Mouse (Mus musculus) liver, embryonic 13.5 days (tissue): ENCODE results near the gene Zkscan17. TPM values are rescaled to one million over a fixed set of nuclear protein-coding genes. Genes with fewer than 3 reads are reported as not detected.

Experiments used
- ATAC-seq: fragments of 200-750 bp; cut with Nextera tagmentation; 2 replicates; pipeline ENCODE4 v1.8.0; 2017; ENCODE audit warnings: low read depth, mild to moderate bottlenecking, moderate number of reproducible peaks, moderate library complexity
- DNase-seq: peaks from one replicate; pipeline ENCODE4 v3.0.0; 2022
- H3K27ac ChIP-seq: fragments of 300-500 bp; sonication (generic); 2 replicates; pipeline ENCODE4 v1.5.1; 2015; ENCODE audit warnings: moderate library complexity, mild to moderate bottlenecking, inconsistent platforms
- H3K27me3 ChIP-seq: fragments of 300-500 bp; sonication (generic); 2 replicates; pipeline ENCODE4 v1.6.1; 2015; ENCODE audit warnings: mild to moderate bottlenecking, inconsistent platforms
- H3K36me3 ChIP-seq: fragments of 300-500 bp; sonication (generic); 2 replicates; pipeline ENCODE4 v1.6.1; 2015; ENCODE audit warnings: mild to moderate bottlenecking, inconsistent platforms
- H3K4me1 ChIP-seq: fragments of 300-500 bp; sonication (generic); replicated peaks from 2 replicates; pipeline ENCODE4 v1.6.1; 2015; ENCODE audit warnings: inconsistent platforms
- H3K4me2 ChIP-seq: fragments of 300-500 bp; sonication (generic); 2 replicates; pipeline ENCODE4 v1.6.1; 2015; ENCODE audit warnings: inconsistent platforms, mild to moderate bottlenecking, moderate library complexity
- H3K4me3 ChIP-seq: fragments of 300-500 bp; sonication (generic); replicated peaks from 2 replicates; pipeline ENCODE4 v1.5.1; 2015; ENCODE audit warnings: mild to moderate bottlenecking, inconsistent platforms
- H3K9ac ChIP-seq: fragments of 300-500 bp; sonication (generic); 2 replicates; pipeline ENCODE4 v1.6.1; 2015; ENCODE audit warnings: mild to moderate bottlenecking, inconsistent platforms
- H3K9me3 ChIP-seq: fragments of 300-500 bp; sonication (generic); replicated peaks from 2 replicates; pipeline ENCODE4 v1.6.1; 2016; ENCODE audit warnings: inconsistent platforms
- WGBS: fragments of 180-500 bp; shearing (Covaris S2); methylation state at CpG from one replicate; pipeline ENCODE4 v1.1.7; 2015; ENCODE audit not compliant: insufficient replicate concordance; 5-methylcytosine and 5-hydroxymethylcytosine counted together
- polyA plus RNA-seq: library from polyadenylated mRNA; unstranded; fragments of >200 nt; fragmentation: Nextera tagmentation; extraction: Ambion mirVana; gene quantifications from 2 replicates; pipeline ENCODE4 v1.2.1, GENCODE M21; 2015

Zkscan17 gene
- polyA plus RNA-seq, 1 experiment from 2014 or later: 4.6 TPM

DNA sequence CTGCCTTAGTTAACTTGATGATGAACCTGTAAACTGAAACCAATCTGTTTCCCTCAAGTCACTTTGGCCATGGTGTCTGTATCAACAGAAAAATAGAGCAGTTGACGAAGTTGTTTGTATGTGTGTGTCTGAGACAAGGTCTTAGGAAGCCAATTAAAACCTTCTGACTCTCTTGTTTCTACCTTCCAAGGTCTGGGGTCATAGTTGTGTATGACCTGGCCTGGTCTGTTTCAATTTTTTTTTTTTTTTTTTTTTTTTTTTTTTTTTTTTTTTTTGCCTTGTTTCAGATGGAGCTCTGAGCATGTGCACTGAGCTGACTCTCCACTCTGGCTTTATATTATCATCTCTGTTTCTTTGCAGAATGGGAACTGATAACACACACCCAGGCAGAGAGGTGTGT, 9.1 kb downstream of the Zkscan17 start:
- Histone ChIP-seq H3K9ac (no peak overlapping the region), H3K27me3 (no peaks in the 10 kb centered on the region), H3K4me3 (no peak overlapping the region), H3K4me2 (no peak overlapping the region), H3K36me3 (no peaks in the 10 kb centered on the region), H3K27ac (no peak overlapping the region), H3K4me1 (no peaks in the 10 kb centered on the region; the same call in 1 of the 2 replicates), H3K9me3 (no peaks in the 10 kb centered on the region)
- DNase-seq (no peak), ATAC-seq (no peak)
- 65% methylated on average over 1 of the region's 1 CpGs for WGBS

DNA sequence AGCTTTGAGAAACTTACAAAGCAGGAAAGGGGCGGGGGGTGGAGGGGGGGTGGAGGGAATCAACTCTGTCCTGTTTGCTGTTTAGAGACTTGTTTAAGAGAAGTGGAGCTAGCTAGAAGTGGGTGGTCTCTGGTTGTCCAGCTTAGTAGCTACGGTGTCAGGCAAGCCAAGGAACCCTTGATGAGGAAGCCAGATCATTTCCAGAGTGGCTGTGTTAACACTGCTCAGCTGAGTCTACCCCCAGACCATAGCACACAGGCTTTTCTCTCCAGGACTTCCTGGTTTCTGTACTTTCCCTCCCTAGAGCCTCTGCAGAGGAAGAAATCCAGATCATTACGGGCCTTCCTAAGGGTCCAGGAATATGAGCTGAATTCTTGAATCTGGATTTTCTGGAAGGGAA, 11.8 kb downstream of the Zkscan17 start:
- Histone ChIP-seq H3K9me3 (no peaks in the 10 kb centered on the region), H3K27me3 (no peaks in the 10 kb centered on the region), H3K4me3 (no peak overlapping the region), H3K4me2 (no peak overlapping the region), H3K9ac (no peak overlapping the region), H3K27ac (no peak overlapping the region), H3K4me1 (no peaks in the 10 kb centered on the region), H3K36me3 (no peaks in the 10 kb centered on the region)
- WGBS: 40% methylated on average over 3 of the region's 3 CpGs
- DNase-seq (no peak), ATAC-seq (no peak)

DNA sequence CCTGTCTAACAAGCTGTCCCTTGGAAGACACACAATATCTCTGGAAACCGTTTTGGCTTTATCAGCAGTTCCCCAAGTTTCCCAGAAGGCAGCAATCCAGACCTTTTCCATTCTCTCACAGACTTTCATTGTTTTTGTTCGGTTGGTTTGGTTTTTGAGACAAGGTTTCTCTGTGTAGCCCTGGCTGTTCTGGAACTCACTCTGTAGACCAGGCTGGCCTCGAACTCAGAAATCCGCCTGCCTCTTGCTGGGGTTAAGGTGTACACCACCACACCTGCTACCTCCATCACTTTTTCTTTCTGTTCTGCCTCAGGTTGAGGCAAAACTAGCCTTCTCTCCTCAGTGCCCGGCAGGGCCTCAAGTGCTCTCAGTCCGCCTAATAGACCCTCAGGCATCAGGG, 12.2 kb downstream of the Zkscan17 start:
- Histone ChIP-seq H3K27ac (no peak overlapping the region), H3K4me2 (no peak overlapping the region), H3K9me3 (no peaks in the 10 kb centered on the region), H3K27me3 (no peaks in the 10 kb centered on the region), H3K9ac (no peak overlapping the region), H3K4me3 (no peak overlapping the region), H3K36me3 (no peaks in the 10 kb centered on the region), H3K4me1 (no peaks in the 10 kb centered on the region)
- WGBS: 47% methylated on average over 6 of the region's 6 CpGs
- ATAC-seq (no peak), DNase-seq (no peak)

DNA sequence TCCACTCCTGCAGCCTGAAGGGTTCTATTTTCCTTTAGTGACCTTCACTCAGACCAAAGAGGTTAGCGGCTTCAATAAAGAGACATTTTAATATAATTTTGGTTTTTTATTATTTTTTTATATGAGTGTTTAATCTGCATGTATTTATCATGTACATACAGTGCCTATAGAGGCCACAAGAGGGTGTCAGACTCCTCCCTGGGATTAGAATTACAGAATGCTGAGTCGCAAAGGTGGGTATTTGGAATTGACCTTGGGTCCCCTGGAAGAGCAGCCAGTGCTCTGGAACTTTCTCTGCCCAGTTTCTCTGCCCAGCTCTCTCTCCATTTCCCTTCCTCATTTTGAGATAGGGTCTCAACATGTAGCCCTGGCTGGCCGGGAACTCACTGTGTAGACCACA, 13.0 kb downstream of the Zkscan17 start:
- Histone ChIP-seq H3K9me3 (no peaks in the 10 kb centered on the region), H3K27ac (no peak overlapping the region), H3K27me3 (no peaks in the 10 kb centered on the region), H3K4me1 (no peaks in the 10 kb centered on the region), H3K36me3 (no peaks in the 10 kb centered on the region), H3K9ac (no peak overlapping the region), H3K4me2 (no peak overlapping the region), H3K4me3 (no peak overlapping the region)
- no peak for ATAC-seq
- 64% methylated on average over 3 of the region's 3 CpGs for WGBS
- DNase-seq: no peak

DNA sequence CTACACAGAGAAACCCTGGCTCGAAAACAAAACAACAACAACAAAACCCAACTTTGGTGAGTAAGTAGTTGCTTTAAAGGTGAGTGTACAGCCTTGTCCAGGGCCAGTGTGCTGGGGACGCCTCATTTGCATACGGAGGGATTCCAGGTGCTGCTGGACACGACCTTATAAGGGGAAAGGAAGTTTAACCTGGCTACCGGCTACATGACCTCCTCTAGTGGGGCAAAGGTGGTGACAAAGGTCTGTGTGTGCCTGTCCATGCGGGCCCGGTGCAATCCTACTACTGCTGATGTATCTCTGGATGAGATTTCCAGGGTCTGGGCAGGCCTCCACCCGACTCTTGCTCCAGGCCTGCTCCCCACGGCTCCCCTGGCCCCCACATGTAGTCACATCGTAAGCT, 13.8 kb downstream of the Zkscan17 start:
- no peaks in the 10 kb centered on the region for H3K4me1 ChIP-seq
- 72% methylated on average over 10 of the region's 10 CpGs for WGBS
- no peak overlapping the region for H3K9ac ChIP-seq
- H3K27ac ChIP-seq: no peak overlapping the region
- no peaks in the 10 kb centered on the region for H3K36me3 ChIP-seq
- H3K9me3 ChIP-seq: no peaks in the 10 kb centered on the region
- no peak overlapping the region for H3K4me2 ChIP-seq
- no peak overlapping the region for H3K4me3 ChIP-seq
- H3K27me3 ChIP-seq: no peaks in the 10 kb centered on the region
- DNase-seq (no peak), ATAC-seq (no peak)

DNA sequence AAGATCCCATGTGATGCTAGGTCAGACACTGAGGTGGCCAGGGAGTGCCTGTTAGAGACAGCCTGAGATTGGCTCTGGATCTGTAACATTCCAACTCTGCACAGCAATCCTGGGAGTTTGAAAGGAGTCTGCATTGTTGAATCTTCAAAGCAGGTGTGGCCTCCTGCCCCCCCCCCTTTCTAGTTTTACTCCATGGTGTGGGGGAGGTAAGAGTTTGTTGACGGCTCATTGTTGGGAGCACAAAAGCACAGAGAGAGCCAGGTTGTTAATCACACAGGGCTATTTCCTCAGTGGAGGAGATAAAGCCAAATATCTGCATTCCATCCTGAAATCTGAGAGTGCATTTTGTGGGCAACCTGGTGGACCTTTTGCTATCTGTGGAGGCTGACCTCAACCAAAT, 15.0 kb downstream of the Zkscan17 start:
- no peak for ATAC-seq
- 69% methylated on average over 1 of the region's 1 CpGs for WGBS
- Histone ChIP-seq H3K4me1 (peaks cover 7% of the 10 kb centered on the region; the same call in 1 of the 2 replicates), H3K4me2 (no peak overlapping the region), H3K27me3 (peaks cover 9% of the 10 kb centered on the region), H3K36me3 (no peaks in the 10 kb centered on the region), H3K27ac (no peak overlapping the region), H3K9me3 (no peaks in the 10 kb centered on the region), H3K9ac (no peak overlapping the region), H3K4me3 (no peak overlapping the region)
- no peak for DNase-seq

DNA sequence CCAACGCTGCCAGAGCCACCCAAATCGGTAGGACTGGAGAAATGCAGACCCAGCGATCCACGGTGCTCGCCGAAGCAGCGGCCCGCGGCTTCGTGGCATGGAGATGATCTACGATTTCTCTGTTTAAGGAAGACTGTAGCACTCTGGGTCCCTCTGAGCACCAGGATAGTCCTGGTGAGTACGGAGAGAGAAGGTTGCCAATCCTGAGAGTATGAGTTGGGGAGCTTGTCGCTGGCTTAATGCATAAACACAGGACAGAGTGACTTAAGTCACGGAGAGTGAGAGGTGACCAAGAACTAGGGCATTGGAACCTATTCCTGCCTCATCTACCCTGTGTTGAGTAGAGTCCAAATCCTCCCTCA, 19.9 kb downstream of the Zkscan17 start:
- WGBS: 7% methylated on average over 14 of the region's 14 CpGs
- peaks cover 20% of the 10 kb centered on the region for H3K27me3 ChIP-seq
- ATAC-seq (no peak), DNase-seq (no peak)
- peaks cover 27% of the 10 kb centered on the region for H3K36me3 ChIP-seq
- peak overlapping the region; percentile 45; the same call in 1 of the 2 replicates for H3K27ac ChIP-seq
- no peaks in the 10 kb centered on the region for H3K9me3 ChIP-seq
- peaks cover 21% of the 10 kb centered on the region for H3K4me1 ChIP-seq
- peak overlapping the region; percentile 68 for H3K4me3 ChIP-seq
- peak overlapping the region; percentile 78 for H3K9ac ChIP-seq
- H3K4me2 ChIP-seq: peak overlapping the region; percentile 86

DNA sequence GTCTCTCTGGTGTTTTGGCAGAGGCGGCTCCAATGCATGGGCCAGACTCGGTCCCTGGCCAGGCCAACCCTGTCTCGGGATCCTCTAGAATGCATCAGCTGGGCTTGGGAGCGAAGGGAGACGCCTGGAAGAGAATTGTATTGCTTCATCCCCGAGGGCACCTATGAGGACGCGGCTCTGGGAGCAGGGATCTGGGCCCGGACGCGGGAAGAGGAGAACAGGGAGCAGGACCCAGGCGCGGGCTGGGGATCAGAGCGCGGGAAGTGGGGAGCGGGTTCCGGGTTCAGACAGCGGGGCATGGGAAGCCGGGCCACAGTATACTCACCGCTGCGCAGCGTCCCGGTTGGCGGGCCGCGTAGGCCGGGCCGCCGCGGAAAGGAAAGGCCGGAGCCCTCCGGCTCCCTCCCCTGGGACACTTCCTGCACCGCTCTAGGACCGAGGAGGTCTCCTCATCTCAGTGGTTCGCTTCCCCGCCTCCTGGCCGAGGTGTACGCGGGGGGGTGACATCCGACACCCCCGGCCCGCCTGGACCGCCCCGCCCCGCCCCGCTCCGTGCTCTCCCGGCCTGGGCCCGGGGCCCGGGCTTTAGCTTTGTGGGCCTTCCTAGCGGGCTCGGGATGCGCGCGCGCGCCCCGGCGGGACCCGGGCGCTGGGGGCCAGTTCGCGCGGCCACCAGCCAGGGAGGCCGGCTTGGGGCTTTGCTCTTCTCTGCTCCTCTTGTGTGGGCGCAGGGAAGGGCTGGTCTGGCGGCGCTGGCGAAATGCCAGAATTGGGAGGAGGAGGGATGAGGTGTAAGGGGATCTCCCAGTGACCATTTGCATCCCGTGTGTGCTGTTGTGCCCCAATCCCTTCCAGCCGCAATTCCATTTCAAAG, 20.5 kb downstream of the Zkscan17 start:
- peak overlapping the region; percentile 86 for H3K4me2 ChIP-seq
- under 1% methylated on average over 67 of the region's 71 CpGs for WGBS
- peaks cover 33% of the 10 kb centered on the region for H3K36me3 ChIP-seq
- H3K4me1 ChIP-seq: peaks cover 21% of the 10 kb centered on the region
- peak overlapping the region; percentile 78 for H3K9ac ChIP-seq
- ATAC-seq: peak; percentile 84
- H3K27me3 ChIP-seq: peaks cover 20% of the 10 kb centered on the region
- H3K27ac ChIP-seq: peak overlapping the region; percentile 59
- DNase-seq: peak; percentile 60
- peak overlapping the region; percentile 68 for H3K4me3 ChIP-seq
- no peaks in the 10 kb centered on the region for H3K9me3 ChIP-seq

DNA sequence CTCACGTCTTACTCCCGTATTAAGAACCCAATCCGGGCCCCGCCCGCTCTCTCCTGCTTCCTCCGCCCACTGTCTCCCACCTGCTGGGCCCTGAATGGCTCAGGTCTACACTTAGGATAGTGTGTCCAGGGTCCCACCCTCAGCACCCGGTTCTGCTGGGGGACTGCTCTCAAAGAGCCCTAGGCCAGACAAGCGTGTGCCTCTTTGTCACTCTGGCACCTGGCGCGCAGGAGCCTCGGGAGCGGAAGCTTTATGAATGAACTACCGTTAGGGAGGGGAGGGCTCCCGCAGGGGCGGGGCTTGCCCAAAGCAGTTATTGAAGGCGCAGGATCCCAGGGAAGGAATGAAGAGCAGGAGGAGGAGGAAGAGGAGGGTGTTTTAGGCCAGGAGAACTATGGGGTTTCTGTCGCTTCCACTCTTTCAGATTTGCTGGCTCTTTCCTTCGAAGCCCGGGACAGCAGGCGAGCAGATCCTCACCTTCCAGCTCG, 21.2 kb downstream of the Zkscan17 start:
- peaks cover 21% of the 10 kb centered on the region for H3K4me1 ChIP-seq
- H3K27me3 ChIP-seq: peaks cover 20% of the 10 kb centered on the region
- no peaks in the 10 kb centered on the region for H3K9me3 ChIP-seq
- WGBS: under 1% methylated on average over 21 of the region's 21 CpGs
- peak overlapping the region; percentile 86 for H3K4me2 ChIP-seq
- peak overlapping the region; percentile 78 for H3K9ac ChIP-seq
- ATAC-seq (peak; percentile 58), DNase-seq (peak; percentile 57)
- H3K36me3 ChIP-seq: peaks cover 39% of the 10 kb centered on the region
- peak overlapping the region; percentile 68 for H3K4me3 ChIP-seq
- H3K27ac ChIP-seq: peak overlapping the region; percentile 59

DNA sequence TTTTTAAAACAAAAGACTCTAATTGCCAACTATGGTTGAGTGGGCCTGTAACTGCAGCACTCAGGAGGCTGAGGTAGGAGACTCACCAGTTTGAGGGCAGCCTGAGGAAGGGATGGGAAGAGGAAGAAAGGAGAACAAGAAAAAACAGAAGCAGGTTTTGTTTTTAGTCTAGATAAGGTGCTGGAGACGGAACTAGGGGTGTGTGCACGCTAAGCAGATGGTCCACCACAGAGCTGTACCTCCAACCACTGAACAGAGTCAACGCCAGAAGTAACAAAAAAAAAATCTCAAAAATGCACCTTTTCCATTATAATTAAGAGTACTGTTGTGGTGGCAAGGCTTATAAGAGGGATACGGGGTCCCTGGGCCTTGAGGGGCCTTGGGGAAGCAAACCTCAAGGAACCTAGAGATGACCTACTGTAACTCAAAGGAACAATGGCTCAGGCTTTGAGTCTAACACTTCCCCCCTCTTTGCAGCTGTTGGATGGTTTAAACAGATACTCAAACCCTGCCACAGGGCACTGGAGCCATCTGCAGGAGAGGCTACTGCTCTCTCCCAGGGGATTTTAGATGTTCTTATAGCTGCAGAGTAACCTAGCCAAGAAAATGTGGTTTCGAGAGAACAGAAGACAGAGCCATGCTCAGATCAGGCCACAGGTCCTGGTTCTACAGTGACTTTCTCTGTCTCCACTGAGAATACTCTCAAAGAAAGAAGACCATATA, 24.4 kb downstream of the Zkscan17 start:
- Histone ChIP-seq H3K27ac (no peak overlapping the region), H3K9me3 (no peaks in the 10 kb centered on the region; the same call in 1 of the 2 replicates), H3K36me3 (peaks cover 71% of the 10 kb centered on the region), H3K4me1 (peaks cover 19% of the 10 kb centered on the region), H3K27me3 (peaks cover 17% of the 10 kb centered on the region), H3K4me2 (no peak overlapping the region), H3K4me3 (no peak overlapping the region), H3K9ac (no peak overlapping the region)
- 48% methylated on average over 5 of the region's 5 CpGs for WGBS
- no peak for ATAC-seq
- no peak for DNase-seq

DNA sequence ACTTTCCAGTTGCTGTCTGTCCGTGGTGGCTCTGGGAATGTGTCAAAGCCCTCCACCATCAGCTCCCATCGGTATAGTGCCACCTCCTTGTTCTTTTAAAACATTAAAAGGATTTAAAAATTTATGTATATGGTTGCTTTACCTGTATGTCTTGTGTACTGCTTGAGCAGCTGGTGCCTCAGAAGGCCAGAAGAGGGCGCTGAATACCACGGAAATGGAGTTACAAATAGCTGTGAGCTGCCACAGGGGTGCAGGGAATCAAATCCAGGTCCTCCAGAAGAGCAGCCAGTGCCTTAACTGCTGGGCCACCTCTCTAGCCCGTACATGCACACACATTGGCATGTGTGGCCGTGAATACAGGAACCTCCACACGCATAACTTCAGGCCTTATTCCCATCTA, 28.8 kb downstream of the Zkscan17 start:
- no peak overlapping the region for H3K27ac ChIP-seq
- H3K27me3 ChIP-seq: no peaks in the 10 kb centered on the region
- no peaks in the 10 kb centered on the region; the same call in 1 of the 2 replicates for H3K9me3 ChIP-seq
- H3K36me3 ChIP-seq: peaks cover 89% of the 10 kb centered on the region
- no peaks in the 10 kb centered on the region for H3K4me1 ChIP-seq
- H3K4me3 ChIP-seq: no peak overlapping the region
- ATAC-seq (no peak), DNase-seq (no peak)
- WGBS: 75% methylated on average over 7 of the region's 7 CpGs
- no peak overlapping the region for H3K9ac ChIP-seq
- H3K4me2 ChIP-seq: no peak overlapping the region
